Mouse (Mus musculus): ENCODE results near the gene Gm5741. TPM values are rescaled to one million over a fixed set of nuclear protein-coding genes. Genes with fewer than 3 reads are reported as not detected.

The Gm5741 gene
- polyA plus RNA-seq, 1 experiment: not detected

DNA sequence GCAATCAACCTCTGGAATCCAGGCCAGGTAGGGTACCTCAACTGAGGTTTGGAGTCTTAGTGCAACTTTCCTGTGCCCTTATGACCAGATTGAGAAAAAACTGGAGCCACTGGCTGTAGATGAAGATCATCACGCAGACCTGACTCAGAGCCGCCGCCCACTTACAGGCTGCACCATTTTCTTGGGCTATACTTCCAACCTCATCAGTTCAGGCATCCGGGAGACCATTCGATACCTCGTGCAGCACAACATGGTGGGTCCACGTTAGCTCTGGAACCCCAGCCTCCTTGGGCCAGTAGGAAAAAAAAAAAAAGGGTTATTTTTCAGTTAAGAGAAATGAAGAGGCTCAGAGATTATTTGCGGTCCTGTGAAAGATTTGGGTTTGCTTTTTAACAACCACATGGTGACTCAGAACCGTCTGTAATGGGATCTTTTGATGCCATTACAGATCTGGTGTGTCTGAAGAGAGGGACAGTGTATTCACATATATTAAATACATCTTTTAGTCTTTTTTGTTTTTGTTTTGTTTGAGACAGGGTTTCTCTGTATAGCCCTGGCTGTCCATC lies 4.7 kb upstream of the Gm5741 start:
- Histone ChIP-seq H3K27ac (ENCODE audit: insufficient read depth, low read length) (peak overlapping the region; percentile 74), H3K4me3 (ENCODE audit: low read depth, low read length) (peak overlapping the region; percentile 93), H3K27me3 (ENCODE audit: control insufficient read depth, insufficient read depth, low read length, poor library complexity, severe bottlenecking) (no peaks in the 10 kb centered on the region), H3K4me1 (ENCODE audit: control insufficient read depth, insufficient read depth, low read length) (no peaks in the 10 kb centered on the region), H3K9me3 (replicated peaks; ENCODE audit: control insufficient read depth, insufficient read depth, low read length, poor library complexity, severe bottlenecking) (no peaks in the 10 kb centered on the region), H3K36me3 (ENCODE audit: control insufficient read depth, insufficient read depth, low read length, poor library complexity, severe bottlenecking) (peaks cover 29% of the 10 kb centered on the region), H3K9ac (ENCODE audit: low read depth, poor library complexity, severe bottlenecking) (peak overlapping the region; percentile 93)
- TF ChIP-seq EP300 (IDR thresholded peaks at IDR 0.05; ENCODE audit: insufficient read depth, low read depth, low read length): no peak
- no peak for TF ChIP-seq POLR2A (IDR thresholded peaks at IDR 0.05; ENCODE audit: insufficient read depth, low read length)

DNA sequence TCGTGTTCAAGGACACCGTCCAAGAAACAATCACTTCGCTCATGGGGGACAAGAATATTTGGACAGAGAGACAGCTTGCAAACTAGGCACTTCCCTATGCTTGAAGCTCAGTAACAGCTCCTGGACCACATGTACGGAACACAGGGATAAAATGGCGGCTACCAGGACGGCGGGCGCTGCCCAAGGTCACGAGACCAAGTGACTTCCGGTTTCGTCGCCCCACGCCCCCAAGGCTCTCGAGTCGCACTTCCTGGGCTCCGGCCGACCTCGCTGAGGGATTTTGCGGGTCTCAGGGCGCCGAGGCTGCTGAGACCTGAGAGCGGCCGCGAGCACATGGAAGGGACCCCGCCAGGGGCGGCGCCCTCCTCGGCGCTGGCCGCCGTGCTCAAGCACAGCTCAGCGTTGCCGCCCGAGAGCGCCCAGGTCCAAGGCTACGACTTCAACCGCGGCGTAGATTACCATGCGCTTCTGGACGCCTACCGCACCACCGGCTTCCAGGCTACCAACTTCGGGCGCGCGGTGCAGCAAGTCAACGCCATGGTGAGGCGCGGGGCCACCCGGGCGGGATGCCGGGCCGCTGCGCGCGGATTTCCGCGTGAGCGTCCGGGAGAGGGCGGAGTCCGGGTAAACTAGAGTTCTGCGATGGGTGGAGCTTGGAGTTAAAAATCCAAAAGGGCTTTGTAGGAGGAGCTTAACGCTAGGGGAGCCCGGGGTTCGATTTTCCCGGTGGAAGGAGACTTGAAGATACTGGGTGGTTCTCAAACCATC lies 3.9 kb upstream of the Gm5741 start, which contains the start of gene Dhps:
Gene Dhps (plus strand): TSS at position 244 of the 768 bp plus-strand sequence.
- Histone ChIP-seq H3K36me3 (ENCODE audit: control insufficient read depth, insufficient read depth, low read length, poor library complexity, severe bottlenecking) (peaks cover 27% of the 10 kb centered on the region), H3K27me3 (ENCODE audit: control insufficient read depth, insufficient read depth, low read length, poor library complexity, severe bottlenecking) (no peaks in the 10 kb centered on the region), H3K4me1 (ENCODE audit: control insufficient read depth, insufficient read depth, low read length) (no peaks in the 10 kb centered on the region), H3K4me3 (ENCODE audit: low read depth, low read length) (peak within 1 kb of the TSS; percentile 93), H3K9ac (ENCODE audit: low read depth, poor library complexity, severe bottlenecking) (peak within 1 kb of the TSS; percentile 93), H3K27ac (ENCODE audit: insufficient read depth, low read length) (peak within 1 kb of the TSS; percentile 96), H3K9me3 (replicated peaks; ENCODE audit: control insufficient read depth, insufficient read depth, low read length, poor library complexity, severe bottlenecking) (no peaks in the 10 kb centered on the region)
- TF ChIP-seq POLR2A (IDR thresholded peaks at IDR 0.05; ENCODE audit: insufficient read depth, low read length) (peak; percentile 31), CTCF (IDR thresholded peaks at IDR 0.05; ENCODE audit: low read depth, low read length) (no peak), EP300 (IDR thresholded peaks at IDR 0.05; ENCODE audit: insufficient read depth, low read depth, low read length) (peak; percentile 61; the same call in 1 of the 2 replicates)

DNA sequence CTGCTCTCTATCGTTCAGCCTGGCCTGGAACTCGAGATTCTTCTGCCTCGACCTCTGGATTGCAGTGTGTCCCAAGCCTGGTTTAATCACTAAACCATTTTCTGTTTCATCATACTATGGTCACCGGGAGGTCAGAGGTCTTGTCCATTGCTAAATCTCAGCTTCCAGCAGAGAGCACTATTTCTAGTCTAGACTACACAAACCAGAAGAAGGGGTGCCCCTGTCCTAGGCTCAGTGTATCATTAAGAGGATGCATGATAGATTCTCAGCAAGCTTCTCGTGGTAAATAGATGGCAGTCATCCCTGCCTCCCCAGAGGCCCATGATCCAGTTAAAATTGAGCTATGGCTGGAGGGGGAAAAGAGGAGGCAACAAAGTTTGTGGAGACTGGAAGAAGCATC lies 3.3 kb upstream of the Gm5741 start:
- H3K9ac ChIP-seq (ENCODE audit: low read depth, poor library complexity, severe bottlenecking): peak overlapping the region; percentile 93
- peaks cover 31% of the 10 kb centered on the region for H3K36me3 ChIP-seq (ENCODE audit: control insufficient read depth, insufficient read depth, low read length, poor library complexity, severe bottlenecking)
- no peaks in the 10 kb centered on the region for H3K9me3 ChIP-seq (replicated peaks; ENCODE audit: control insufficient read depth, insufficient read depth, low read length, poor library complexity, severe bottlenecking)
- peak overlapping the region; percentile 96 for H3K27ac ChIP-seq (ENCODE audit: insufficient read depth, low read length)
- H3K4me1 ChIP-seq (ENCODE audit: control insufficient read depth, insufficient read depth, low read length): no peaks in the 10 kb centered on the region
- no peak for TF ChIP-seq EP300 (IDR thresholded peaks at IDR 0.05; ENCODE audit: insufficient read depth, low read depth, low read length)
- TF ChIP-seq CTCF (IDR thresholded peaks at IDR 0.05; ENCODE audit: low read depth, low read length): no peak
- TF ChIP-seq POLR2A (IDR thresholded peaks at IDR 0.05; ENCODE audit: insufficient read depth, low read length): no peak
- H3K4me3 ChIP-seq (ENCODE audit: low read depth, low read length): peak overlapping the region; percentile 93
- H3K27me3 ChIP-seq (ENCODE audit: control insufficient read depth, insufficient read depth, low read length, poor library complexity, severe bottlenecking): no peaks in the 10 kb centered on the region

DNA sequence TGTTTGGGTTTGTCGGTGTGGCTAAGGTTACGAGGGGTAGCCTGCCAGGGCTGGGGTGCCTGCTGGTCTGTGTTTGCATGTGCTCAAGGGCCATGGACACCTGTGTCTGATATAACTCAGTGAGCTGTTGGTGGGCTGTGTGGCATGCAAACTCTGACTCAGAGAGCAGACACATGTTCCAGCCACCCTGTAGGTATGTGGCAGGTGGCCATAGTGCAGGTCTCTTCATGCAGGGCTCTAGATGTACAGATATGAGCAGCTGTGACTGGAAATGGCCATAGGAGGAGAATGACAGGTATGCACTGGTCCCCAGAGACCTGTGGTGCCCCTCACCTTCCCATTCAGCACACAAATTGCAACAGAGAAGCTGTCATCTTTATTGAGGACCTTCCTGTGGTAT lies 627 bp downstream of the Gm5741 start:
- TF ChIP-seq CTCF (IDR thresholded peaks at IDR 0.05; ENCODE audit: low read depth, low read length) (no peak), POLR2A (IDR thresholded peaks at IDR 0.05; ENCODE audit: insufficient read depth, low read length) (no peak), EP300 (IDR thresholded peaks at IDR 0.05; ENCODE audit: insufficient read depth, low read depth, low read length) (no peak)
- Histone ChIP-seq H3K27me3 (ENCODE audit: control insufficient read depth, insufficient read depth, low read length, poor library complexity, severe bottlenecking) (no peaks in the 10 kb centered on the region), H3K36me3 (ENCODE audit: control insufficient read depth, insufficient read depth, low read length, poor library complexity, severe bottlenecking) (peaks cover 13% of the 10 kb centered on the region; the same call in 1 of the 2 replicates), H3K4me3 (ENCODE audit: low read depth, low read length) (no peak overlapping the region), H3K4me1 (ENCODE audit: control insufficient read depth, insufficient read depth, low read length) (no peaks in the 10 kb centered on the region), H3K9me3 (replicated peaks; ENCODE audit: control insufficient read depth, insufficient read depth, low read length, poor library complexity, severe bottlenecking) (no peaks in the 10 kb centered on the region), H3K9ac (ENCODE audit: low read depth, poor library complexity, severe bottlenecking) (no peak overlapping the region), H3K27ac (ENCODE audit: insufficient read depth, low read length) (no peak overlapping the region)

DNA sequence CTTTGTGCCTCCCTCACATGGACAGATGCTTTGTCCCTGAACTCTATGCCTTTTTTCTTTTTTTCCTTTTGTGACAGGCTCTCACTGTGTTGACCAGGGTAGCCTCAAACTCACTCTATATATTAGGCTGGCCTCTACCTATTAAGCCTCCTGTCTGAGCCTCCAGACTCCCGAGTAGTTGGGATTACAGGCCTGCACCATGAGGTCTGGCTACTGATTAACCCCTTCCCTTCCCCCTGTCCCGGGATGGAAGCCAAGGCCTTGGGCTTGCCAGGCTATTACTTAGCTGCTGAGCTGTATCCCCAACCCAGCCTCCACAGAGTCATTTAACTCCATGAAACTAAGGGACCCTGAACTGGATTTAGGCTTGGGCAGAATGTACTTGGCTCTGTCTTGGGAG lies 2.6 kb downstream of the Gm5741 start:
- Histone ChIP-seq H3K27me3 (ENCODE audit: control insufficient read depth, insufficient read depth, low read length, poor library complexity, severe bottlenecking) (no peaks in the 10 kb centered on the region), H3K9ac (ENCODE audit: low read depth, poor library complexity, severe bottlenecking) (no peak overlapping the region), H3K4me3 (ENCODE audit: low read depth, low read length) (no peak overlapping the region), H3K4me1 (ENCODE audit: control insufficient read depth, insufficient read depth, low read length) (peaks cover 3% of the 10 kb centered on the region), H3K27ac (ENCODE audit: insufficient read depth, low read length) (no peak overlapping the region), H3K9me3 (replicated peaks; ENCODE audit: control insufficient read depth, insufficient read depth, low read length, poor library complexity, severe bottlenecking) (no peaks in the 10 kb centered on the region), H3K36me3 (ENCODE audit: control insufficient read depth, insufficient read depth, low read length, poor library complexity, severe bottlenecking) (peaks cover 13% of the 10 kb centered on the region; the same call in 1 of the 2 replicates)
- no peak for TF ChIP-seq EP300 (IDR thresholded peaks at IDR 0.05; ENCODE audit: insufficient read depth, low read depth, low read length)
- no peak for TF ChIP-seq CTCF (IDR thresholded peaks at IDR 0.05; ENCODE audit: low read depth, low read length)
- no peak for TF ChIP-seq POLR2A (IDR thresholded peaks at IDR 0.05; ENCODE audit: insufficient read depth, low read length)

DNA sequence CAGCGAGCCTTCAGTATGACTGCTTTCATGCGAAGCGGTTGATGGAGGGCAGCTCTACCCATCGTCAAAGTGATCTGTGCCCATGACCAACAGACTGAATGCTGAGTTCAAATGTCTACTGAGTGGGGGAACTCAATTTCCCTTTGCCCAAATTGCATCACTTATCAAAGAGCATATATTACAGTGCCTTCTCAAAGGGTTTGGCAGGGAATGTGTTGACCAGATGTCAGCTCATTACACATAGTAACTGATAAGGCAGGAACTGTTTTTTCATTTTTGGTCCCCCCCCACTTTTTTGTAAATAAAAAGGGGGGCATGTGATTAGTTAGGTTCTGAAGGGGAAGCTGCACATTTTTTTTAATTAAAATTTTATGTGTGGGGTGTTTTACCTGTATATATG lies 5.2 kb downstream of the Gm5741 start:
- no peak overlapping the region for H3K4me3 ChIP-seq (ENCODE audit: low read depth, low read length)
- TF ChIP-seq EP300 (IDR thresholded peaks at IDR 0.05; ENCODE audit: insufficient read depth, low read depth, low read length) (no peak), CTCF (IDR thresholded peaks at IDR 0.05; ENCODE audit: low read depth, low read length) (no peak), POLR2A (IDR thresholded peaks at IDR 0.05; ENCODE audit: insufficient read depth, low read length) (no peak)
- no peak overlapping the region for H3K9ac ChIP-seq (ENCODE audit: low read depth, poor library complexity, severe bottlenecking)

More for the DNA sequence above, 5.2 kb downstream of the Gm5741 start:
- peaks cover 15% of the 10 kb centered on the region; the same call in 1 of the 2 replicates for H3K36me3 ChIP-seq (ENCODE audit: control insufficient read depth, insufficient read depth, low read length, poor library complexity, severe bottlenecking)
- H3K9me3 ChIP-seq (replicated peaks; ENCODE audit: control insufficient read depth, insufficient read depth, low read length, poor library complexity, severe bottlenecking): no peaks in the 10 kb centered on the region
- H3K27ac ChIP-seq (ENCODE audit: insufficient read depth, low read length): no peak overlapping the region
- H3K27me3 ChIP-seq (ENCODE audit: control insufficient read depth, insufficient read depth, low read length, poor library complexity, severe bottlenecking): no peaks in the 10 kb centered on the region
- peaks cover 3% of the 10 kb centered on the region for H3K4me1 ChIP-seq (ENCODE audit: control insufficient read depth, insufficient read depth, low read length)
